Mouse (Mus musculus) midbrain, embryonic 12.5 days (tissue): Measurements from ENCODE around the gene Camk1d. TPM values are rescaled to one million over a fixed set of nuclear protein-coding genes. Genes with fewer than 3 reads are reported as not detected.

Experiments
- ATAC-seq: fragments of 200-750 bp; cut with Nextera tagmentation; 2 replicates; pipeline ENCODE4 v1.8.0; 2017; ENCODE audit warnings: low read depth, moderate TSS enrichment, moderate library complexity; ENCODE audit not compliant: low FRiP score
- H3K27ac ChIP-seq: fragments of 300-500 bp; sonication (generic); replicated peaks from 2 replicates; pipeline ENCODE4 v1.5.1; 2016; ENCODE audit warnings: mild to moderate bottlenecking
- H3K27me3 ChIP-seq: fragments of 300-500 bp; sonication (generic); 2 replicates; pipeline ENCODE4 v1.6.1; 2016; ENCODE audit warnings: mild to moderate bottlenecking
- H3K36me3 ChIP-seq: fragments of 300-500 bp; sonication (generic); 2 replicates; pipeline ENCODE4 v1.6.1; 2016
- H3K4me1 ChIP-seq: fragments of 300-500 bp; sonication (generic); 2 replicates; pipeline ENCODE4 v1.6.1; 2016
- H3K4me2 ChIP-seq: fragments of 300-500 bp; sonication (generic); replicated peaks from 2 replicates; pipeline ENCODE4 v1.6.1; 2016; ENCODE audit warnings: mild to moderate bottlenecking, moderate library complexity
- H3K4me3 ChIP-seq: fragments of 300-500 bp; sonication (generic); 2 replicates; pipeline ENCODE4 v1.5.1; 2016; ENCODE audit warnings: mild to moderate bottlenecking
- H3K9ac ChIP-seq: fragments of 300-500 bp; sonication (generic); replicated peaks from 2 replicates; pipeline ENCODE4 v1.6.1; 2016; ENCODE audit warnings: mild to moderate bottlenecking, moderate library complexity
- H3K9me3 ChIP-seq: fragments of 300-500 bp; sonication (generic); 2 replicates; pipeline ENCODE4 v1.6.1; 2016; ENCODE audit warnings: mild to moderate bottlenecking
- WGBS: fragments of 180-500 bp; shearing (Covaris S2); methylation state at CpG from one replicate; pipeline ENCODE4 v1.1.7; 2016; 5-methylcytosine and 5-hydroxymethylcytosine counted together
- polyA plus RNA-seq: library from polyadenylated mRNA; unstranded; fragments of >200 nt; fragmentation: Nextera tagmentation; extraction: Ambion mirVana; gene quantifications from 2 replicates; pipeline ENCODE4 v1.2.1, GENCODE M21; 2016

Gene Camk1d
- polyA plus RNA-seq, 1 experiment from 2014 or later = 3.2 TPM

- WGBS = 90% methylated on average over 10 of the region's 10 CpGs
- H3K4me2 ChIP-seq = no peak overlapping the region
- ATAC-seq = no peak
- no peaks in the 10 kb centered on the region for H3K36me3 ChIP-seq
- H3K27ac ChIP-seq = no peak overlapping the region
- H3K9me3 ChIP-seq = no peaks in the 10 kb centered on the region
- H3K9ac ChIP-seq = no peak overlapping the region
- no peaks in the 10 kb centered on the region for H3K27me3 ChIP-seq
- H3K4me1 ChIP-seq = no peaks in the 10 kb centered on the region
- H3K4me3 ChIP-seq = no peak overlapping the region
Measured at GRCm38 (mm10) chr2:5651285-5651870, 62.9 kb downstream of the Camk1d start.

GRCm38 (mm10) chr2:5649226-5649625 is 65.1 kb downstream of the Camk1d start:
- H3K4me2 ChIP-seq = no peak overlapping the region
- H3K27me3 ChIP-seq = no peaks in the 10 kb centered on the region
- H3K36me3 ChIP-seq = no peaks in the 10 kb centered on the region
- 85% methylated on average over 5 of the region's 5 CpGs for WGBS
- H3K9ac ChIP-seq = no peak overlapping the region
- H3K4me1 ChIP-seq = no peaks in the 10 kb centered on the region
- H3K27ac ChIP-seq = no peak overlapping the region
- no peaks in the 10 kb centered on the region for H3K9me3 ChIP-seq
- ATAC-seq = no peak
- H3K4me3 ChIP-seq = no peak overlapping the region

- H3K4me2 ChIP-seq = no peak overlapping the region
- H3K36me3 ChIP-seq = no peaks in the 10 kb centered on the region
- no peak overlapping the region for H3K4me3 ChIP-seq
- H3K9me3 ChIP-seq = no peaks in the 10 kb centered on the region
- H3K9ac ChIP-seq = no peak overlapping the region
- ATAC-seq = no peak
- no peak overlapping the region for H3K27ac ChIP-seq
- H3K27me3 ChIP-seq = no peaks in the 10 kb centered on the region
- H3K4me1 ChIP-seq = no peaks in the 10 kb centered on the region
- WGBS = 87% methylated on average over 6 of the region's 6 CpGs
Measured at GRCm38 (mm10) chr2:5648764-5649163, 65.6 kb downstream of the Camk1d start.

GRCm38 (mm10) chr2:5646322-5646721 is 68.0 kb downstream of the Camk1d start:
- no peak overlapping the region for H3K9ac ChIP-seq
- no peak overlapping the region for H3K27ac ChIP-seq
- WGBS = 86% methylated on average over 5 of the region's 5 CpGs
- H3K9me3 ChIP-seq = no peaks in the 10 kb centered on the region
- H3K4me3 ChIP-seq = no peak overlapping the region
- ATAC-seq = no peak
- H3K27me3 ChIP-seq = no peaks in the 10 kb centered on the region
- no peaks in the 10 kb centered on the region for H3K4me1 ChIP-seq
- no peak overlapping the region for H3K4me2 ChIP-seq
- H3K36me3 ChIP-seq = no peaks in the 10 kb centered on the region

GRCm38 (mm10) chr2:5645584-5645983 is 68.7 kb downstream of the Camk1d start:
- H3K27me3 ChIP-seq = no peaks in the 10 kb centered on the region
- H3K9me3 ChIP-seq = no peaks in the 10 kb centered on the region
- 84% methylated on average over 2 of the region's 2 CpGs for WGBS
- H3K4me3 ChIP-seq = no peak overlapping the region
- H3K36me3 ChIP-seq = no peaks in the 10 kb centered on the region
- H3K9ac ChIP-seq = no peak overlapping the region
- no peaks in the 10 kb centered on the region for H3K4me1 ChIP-seq
- ATAC-seq = no peak
- no peak overlapping the region for H3K27ac ChIP-seq
- H3K4me2 ChIP-seq = no peak overlapping the region

- Histone ChIP-seq H3K9me3 (no peaks in the 10 kb centered on the region), H3K9ac (no peak overlapping the region), H3K36me3 (no peaks in the 10 kb centered on the region), H3K4me2 (no peak overlapping the region), H3K4me1 (no peaks in the 10 kb centered on the region), H3K4me3 (no peak overlapping the region), H3K27me3 (no peaks in the 10 kb centered on the region), H3K27ac (no peak overlapping the region)
- ATAC-seq = no peak
- WGBS = 75% methylated on average over 3 of the region's 3 CpGs
Measured at GRCm38 (mm10) chr2:5643937-5644336, 70.4 kb downstream of the Camk1d start.

- WGBS = 83% methylated on average over 7 of the region's 7 CpGs
- no peak overlapping the region for H3K9ac ChIP-seq
- no peak for ATAC-seq
Measured at GRCm38 (mm10) chr2:5643226-5643625, 71.1 kb downstream of the Camk1d start.

GRCm38 (mm10) chr2:5642624-5643023 is 71.7 kb downstream of the Camk1d start:
- no peaks in the 10 kb centered on the region for H3K27me3 ChIP-seq
- H3K36me3 ChIP-seq = no peaks in the 10 kb centered on the region
- no peaks in the 10 kb centered on the region for H3K9me3 ChIP-seq
- 74% methylated on average over 5 of the region's 5 CpGs for WGBS
- H3K4me3 ChIP-seq = no peak overlapping the region
- H3K4me2 ChIP-seq = no peak overlapping the region
- no peak for ATAC-seq
- no peak overlapping the region for H3K27ac ChIP-seq
- no peaks in the 10 kb centered on the region for H3K4me1 ChIP-seq
- H3K9ac ChIP-seq = no peak overlapping the region

More at GRCm38 (mm10) chr2:5643226-5643625, 71.1 kb downstream of the Camk1d start:
- Histone ChIP-seq H3K9me3 (no peaks in the 10 kb centered on the region), H3K27ac (no peak overlapping the region), H3K4me1 (no peaks in the 10 kb centered on the region), H3K36me3 (no peaks in the 10 kb centered on the region), H3K27me3 (no peaks in the 10 kb centered on the region), H3K4me2 (no peak overlapping the region), H3K4me3 (no peak overlapping the region)

GRCm38 (mm10) chr2:5641678-5642077 is 72.6 kb downstream of the Camk1d start:
- Histone ChIP-seq H3K27ac (no peak overlapping the region), H3K4me2 (no peak overlapping the region), H3K9me3 (no peaks in the 10 kb centered on the region), H3K9ac (no peak overlapping the region), H3K4me3 (no peak overlapping the region), H3K27me3 (no peaks in the 10 kb centered on the region), H3K4me1 (no peaks in the 10 kb centered on the region), H3K36me3 (no peaks in the 10 kb centered on the region)
- WGBS = 77% methylated on average over 5 of the region's 5 CpGs
- ATAC-seq = no peak

GRCm38 (mm10) chr2:5640586-5640985 is 73.7 kb downstream of the Camk1d start:
- no peak overlapping the region for H3K4me2 ChIP-seq
- no peak overlapping the region for H3K27ac ChIP-seq
- no peaks in the 10 kb centered on the region for H3K27me3 ChIP-seq
- H3K36me3 ChIP-seq = no peaks in the 10 kb centered on the region
- H3K9ac ChIP-seq = no peak overlapping the region
- H3K4me1 ChIP-seq = no peaks in the 10 kb centered on the region
- 77% methylated on average over 5 of the region's 5 CpGs for WGBS
- H3K9me3 ChIP-seq = no peaks in the 10 kb centered on the region
- ATAC-seq = no peak
- no peak overlapping the region for H3K4me3 ChIP-seq

- Histone ChIP-seq H3K4me1 (no peaks in the 10 kb centered on the region), H3K9me3 (no peaks in the 10 kb centered on the region), H3K9ac (no peak overlapping the region), H3K27ac (no peak overlapping the region), H3K4me3 (no peak overlapping the region), H3K4me2 (no peak overlapping the region), H3K36me3 (no peaks in the 10 kb centered on the region), H3K27me3 (no peaks in the 10 kb centered on the region)
- WGBS = 89% methylated on average over 14 of the region's 14 CpGs
- ATAC-seq = no peak
Measured at GRCm38 (mm10) chr2:5636801-5637742, 77.2 kb downstream of the Camk1d start.

GRCm38 (mm10) chr2:5632355-5632684 is 82.0 kb downstream of the Camk1d start:
- H3K9me3 ChIP-seq = no peaks in the 10 kb centered on the region
- H3K4me1 ChIP-seq = no peaks in the 10 kb centered on the region
- H3K4me2 ChIP-seq = no peak overlapping the region
- no peaks in the 10 kb centered on the region for H3K27me3 ChIP-seq
- no peak overlapping the region for H3K27ac ChIP-seq
- no peaks in the 10 kb centered on the region for H3K36me3 ChIP-seq
- ATAC-seq = no peak
- 93% methylated on average over 6 of the region's 6 CpGs for WGBS
- no peak overlapping the region for H3K9ac ChIP-seq
- H3K4me3 ChIP-seq = no peak overlapping the region
